Mouse (Mus musculus) heart, embryonic 13.5 days (tissue): ENCODE results near the gene Aoc3. TPM values are rescaled to one million over a fixed set of nuclear protein-coding genes. Genes with fewer than 3 reads are reported as not detected.

Experiments used
- ATAC-seq: fragments of 200-750 bp; cut with Nextera tagmentation; 2 replicates; pipeline ENCODE4 v1.8.0; 2017; ENCODE audit warnings: moderate TSS enrichment; ENCODE audit not compliant: insufficient number of reproducible peaks, low FRiP score, low TSS enrichment; ENCODE audit errors: extremely low read depth
- H3K27ac ChIP-seq: fragments of 300-500 bp; sonication (generic); replicated peaks from 2 replicates; pipeline ENCODE4 v1.5.1; 2015; ENCODE audit warnings: moderate library complexity, mild to moderate bottlenecking, inconsistent platforms
- H3K27me3 ChIP-seq: fragments of 300-500 bp; sonication (generic); replicated peaks from 2 replicates; pipeline ENCODE4 v1.6.1; 2015; ENCODE audit warnings: mild to moderate bottlenecking, inconsistent platforms
- H3K36me3 ChIP-seq: fragments of 300-500 bp; sonication (generic); 2 replicates; pipeline ENCODE4 v1.6.1; 2015; ENCODE audit warnings: mild to moderate bottlenecking, inconsistent platforms
- H3K4me1 ChIP-seq: fragments of 300-500 bp; sonication (generic); 2 replicates; pipeline ENCODE4 v1.6.1; 2015; ENCODE audit warnings: inconsistent platforms
- H3K4me2 ChIP-seq: fragments of 300-500 bp; sonication (generic); 2 replicates; pipeline ENCODE4 v1.6.1; 2015; ENCODE audit warnings: inconsistent platforms, mild to moderate bottlenecking, moderate library complexity
- H3K4me3 ChIP-seq: fragments of 300-500 bp; sonication (generic); 2 replicates; pipeline ENCODE4 v1.5.1; 2015; ENCODE audit warnings: moderate library complexity, mild to moderate bottlenecking, inconsistent platforms
- H3K9ac ChIP-seq: fragments of 300-500 bp; sonication (generic); 2 replicates; pipeline ENCODE4 v1.6.1; 2015; ENCODE audit warnings: inconsistent platforms, mild to moderate bottlenecking, moderate library complexity
- H3K9me3 ChIP-seq: fragments of 300-500 bp; sonication (generic); 2 replicates; pipeline ENCODE4 v1.6.1; 2016; ENCODE audit warnings: inconsistent platforms
- WGBS: fragments of 180-500 bp; shearing (Covaris S2); methylation state at CpG from one replicate; pipeline ENCODE4 v1.1.7; 2015; ENCODE audit warnings: mixed read lengths; 5-methylcytosine and 5-hydroxymethylcytosine counted together
- polyA plus RNA-seq: library from polyadenylated mRNA; unstranded; fragments of >200 nt; fragmentation: Nextera tagmentation; extraction: Ambion mirVana; gene quantifications from 2 replicates; pipeline ENCODE4 v1.2.1, GENCODE M21; 2015

The Aoc3 gene
- 0.28 and 0.32 TPM in 2 replicates for polyA plus RNA-seq

- Histone ChIP-seq H3K4me3 (no peak within 1 kb of the TSS), H3K36me3 (peaks cover 9% of the 10 kb centered on the region), H3K27ac (0 out of 2 replicates have a peak within 1 kb of the TSS, but pooled peaks have one; percentile 8), H3K9ac (no peak within 1 kb of the TSS), H3K9me3 (no peaks in the 10 kb centered on the region), H3K4me2 (peak within 1 kb of the TSS; percentile 11; the same call in 1 of the 2 replicates), H3K27me3 (no peaks in the 10 kb centered on the region), H3K4me1 (peaks cover 29% of the 10 kb centered on the region)
- 50% methylated on average over 7 of the region's 7 CpGs for WGBS
- no peak for ATAC-seq
Observed at GRCm38 (mm10) chr11:101330371-101330924, at the start of gene Aoc3. Gene Aoc3 (plus strand): TSS chr11:101330605.

GRCm38 (mm10) chr11:101280837-101281236, 49.6 kb upstream of the Aoc3 start:
- no peak for ATAC-seq
- H3K4me1 ChIP-seq, result peaks cover 32% of the 10 kb centered on the region
- 44% methylated on average over 7 of the region's 7 CpGs for WGBS

GRCm38 (mm10) chr11:101282896-101283295, 47.5 kb upstream of the Aoc3 start:
- Histone ChIP-seq H3K4me1 (peaks cover 12% of the 10 kb centered on the region), H3K4me2 (no peak overlapping the region), H3K27me3 (peaks cover 9% of the 10 kb centered on the region; the same call in 1 of the 2 replicates), H3K36me3 (peaks cover 31% of the 10 kb centered on the region), H3K27ac (no peak overlapping the region), H3K9ac (no peak overlapping the region), H3K4me3 (no peak overlapping the region), H3K9me3 (no peaks in the 10 kb centered on the region)
- no peak for ATAC-seq
- WGBS, result 39% methylated on average over 5 of the region's 5 CpGs

More at GRCm38 (mm10) chr11:101280837-101281236, 49.6 kb upstream of the Aoc3 start:
- Histone ChIP-seq H3K4me2 (no peak overlapping the region), H3K9me3 (no peaks in the 10 kb centered on the region), H3K4me3 (no peak overlapping the region), H3K27me3 (peaks cover 9% of the 10 kb centered on the region; the same call in 1 of the 2 replicates), H3K9ac (no peak overlapping the region), H3K27ac (no peak overlapping the region), H3K36me3 (peaks cover 32% of the 10 kb centered on the region)

- peaks cover 40% of the 10 kb centered on the region for H3K36me3 ChIP-seq
- WGBS, result 62% methylated on average over 4 of the region's 4 CpGs
- no peak overlapping the region for H3K9ac ChIP-seq
- H3K27me3 ChIP-seq, result peaks cover 9% of the 10 kb centered on the region; the same call in 1 of the 2 replicates
- H3K27ac ChIP-seq, result no peak overlapping the region
- no peak overlapping the region for H3K4me2 ChIP-seq
- ATAC-seq, result no peak
- H3K4me1 ChIP-seq, result peaks cover 8% of the 10 kb centered on the region
- no peak overlapping the region for H3K4me3 ChIP-seq
- no peaks in the 10 kb centered on the region for H3K9me3 ChIP-seq
Observed at GRCm38 (mm10) chr11:101283805-101284204, 46.6 kb upstream of the Aoc3 start.

GRCm38 (mm10) chr11:101287306-101287705, 43.1 kb upstream of the Aoc3 start:
- H3K27ac ChIP-seq, result no peak overlapping the region
- H3K4me1 ChIP-seq, result no peaks in the 10 kb centered on the region
- ATAC-seq, result no peak
- H3K36me3 ChIP-seq, result peaks cover 75% of the 10 kb centered on the region
- no peak overlapping the region for H3K4me3 ChIP-seq
- no peak overlapping the region for H3K4me2 ChIP-seq
- 82% methylated on average over 9 of the region's 9 CpGs for WGBS
- H3K9me3 ChIP-seq, result no peaks in the 10 kb centered on the region
- no peak overlapping the region for H3K9ac ChIP-seq
- H3K27me3 ChIP-seq, result no peaks in the 10 kb centered on the region

- no peaks in the 10 kb centered on the region for H3K9me3 ChIP-seq
- H3K4me2 ChIP-seq, result no peak overlapping the region
- no peak for ATAC-seq
- no peak overlapping the region for H3K4me3 ChIP-seq
- H3K9ac ChIP-seq, result no peak overlapping the region
- no peaks in the 10 kb centered on the region for H3K4me1 ChIP-seq
- WGBS, result 92% methylated on average over 8 of the region's 8 CpGs
- H3K27me3 ChIP-seq, result no peaks in the 10 kb centered on the region
- no peak overlapping the region for H3K27ac ChIP-seq
- peaks cover 97% of the 10 kb centered on the region for H3K36me3 ChIP-seq
Observed at GRCm38 (mm10) chr11:101291231-101291630, 39.2 kb upstream of the Aoc3 start.

GRCm38 (mm10) chr11:101295191-101295590, 35.2 kb upstream of the Aoc3 start:
- Histone ChIP-seq H3K9me3 (no peaks in the 10 kb centered on the region), H3K4me1 (0 out of 2 replicates have a peak, but pooled peaks cover 1% of the 10 kb centered on the region), H3K4me2 (no peak overlapping the region), H3K9ac (no peak overlapping the region), H3K27ac (no peak overlapping the region), H3K27me3 (no peaks in the 10 kb centered on the region), H3K36me3 (peaks cover 93% of the 10 kb centered on the region), H3K4me3 (no peak overlapping the region)
- ATAC-seq, result no peak
- WGBS, result 90% methylated on average over 8 of the region's 8 CpGs

GRCm38 (mm10) chr11:101300881-101301280, 29.5 kb upstream of the Aoc3 start:
- no peak for ATAC-seq
- Histone ChIP-seq H3K27ac (no peak overlapping the region), H3K27me3 (no peaks in the 10 kb centered on the region), H3K9ac (peak overlapping the region; percentile 96), H3K36me3 (peaks cover 39% of the 10 kb centered on the region), H3K4me3 (peak overlapping the region; percentile 98), H3K9me3 (no peaks in the 10 kb centered on the region), H3K4me2 (peak overlapping the region; percentile 100), H3K4me1 (peaks cover 15% of the 10 kb centered on the region)
- 58% methylated on average over 7 of the region's 7 CpGs for WGBS

- Histone ChIP-seq H3K9me3 (no peaks in the 10 kb centered on the region), H3K9ac (peak overlapping the region; percentile 96), H3K4me1 (peaks cover 15% of the 10 kb centered on the region), H3K4me3 (peak overlapping the region; percentile 98), H3K27ac (peak overlapping the region; percentile 42), H3K4me2 (peak overlapping the region; percentile 100), H3K36me3 (peaks cover 36% of the 10 kb centered on the region), H3K27me3 (no peaks in the 10 kb centered on the region)
- ATAC-seq, result peak; percentile 37; the same call in 1 of the 2 replicates
- WGBS, result 8% methylated on average over 26 of the region's 26 CpGs
Observed at GRCm38 (mm10) chr11:101301299-101302003, 29.0 kb upstream of the Aoc3 start.

- Histone ChIP-seq H3K9ac (peak within 1 kb of the TSS; percentile 96), H3K4me2 (peak within 1 kb of the TSS; percentile 100), H3K4me3 (peak within 1 kb of the TSS; percentile 98), H3K9me3 (no peaks in the 10 kb centered on the region), H3K36me3 (peaks cover 31% of the 10 kb centered on the region), H3K27me3 (0 out of 2 replicates have a peak, but pooled peaks cover 5% of the 10 kb centered on the region), H3K4me1 (peaks cover 15% of the 10 kb centered on the region), H3K27ac (peak within 1 kb of the TSS; percentile 42)
- 5% methylated on average over 39 of the region's 39 CpGs for WGBS
- peak; percentile 94; the same call in 1 of the 2 replicates for ATAC-seq
Observed at GRCm38 (mm10) chr11:101302004-101302798, 28.2 kb upstream of the Aoc3 start, which contains the start of gene Becn1. Gene Becn1 (minus strand): TSS chr11:101302286.

GRCm38 (mm10) chr11:101307744-101308143, 22.7 kb upstream of the Aoc3 start:
- no peak overlapping the region for H3K4me3 ChIP-seq
- H3K9me3 ChIP-seq, result no peaks in the 10 kb centered on the region
- 0 out of 2 replicates have a peak, but pooled peaks cover 10% of the 10 kb centered on the region for H3K27me3 ChIP-seq
- no peak overlapping the region for H3K27ac ChIP-seq
- WGBS, result 23% methylated on average over 5 of the region's 5 CpGs
- H3K4me1 ChIP-seq, result no peaks in the 10 kb centered on the region
- ATAC-seq, result no peak
- H3K36me3 ChIP-seq, result no peaks in the 10 kb centered on the region
- H3K9ac ChIP-seq, result peak overlapping the region; percentile 19; the same call in 1 of the 2 replicates
- H3K4me2 ChIP-seq, result no peak overlapping the region
